Mouse (Mus musculus): ENCODE measurements around the gene Tmem86a.

Gene Tmem86a

GRCm38 (mm10) chr7:47080868-47081267, 30.5 kb downstream of the Tmem86a start:
- no peak for DNase-seq

DNA sequence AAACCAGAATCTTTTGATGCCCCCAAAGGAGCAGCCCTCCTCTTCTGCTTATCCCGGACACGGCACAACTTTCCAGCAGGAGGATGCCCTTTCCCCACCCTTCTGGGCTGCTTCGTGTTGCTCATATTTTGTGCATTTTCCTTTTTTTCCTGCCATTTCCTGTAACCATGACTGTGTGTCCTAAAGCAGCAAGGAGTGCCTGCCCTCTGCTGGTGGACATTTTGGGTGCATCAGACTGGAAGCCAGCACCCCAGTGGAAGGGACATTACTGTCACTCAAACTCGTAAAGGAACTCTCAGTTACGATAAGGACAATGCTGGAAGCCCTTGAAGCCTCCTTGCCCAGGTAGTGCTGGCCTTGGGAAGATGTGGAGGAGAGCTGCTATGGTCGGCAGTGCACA, 30.9 kb downstream of the Tmem86a start:
- peak; percentile 84 for DNase-seq

GRCm38 (mm10) chr7:47085075-47085474, 34.7 kb downstream of the Tmem86a start:
- no peak for DNase-seq

DNA sequence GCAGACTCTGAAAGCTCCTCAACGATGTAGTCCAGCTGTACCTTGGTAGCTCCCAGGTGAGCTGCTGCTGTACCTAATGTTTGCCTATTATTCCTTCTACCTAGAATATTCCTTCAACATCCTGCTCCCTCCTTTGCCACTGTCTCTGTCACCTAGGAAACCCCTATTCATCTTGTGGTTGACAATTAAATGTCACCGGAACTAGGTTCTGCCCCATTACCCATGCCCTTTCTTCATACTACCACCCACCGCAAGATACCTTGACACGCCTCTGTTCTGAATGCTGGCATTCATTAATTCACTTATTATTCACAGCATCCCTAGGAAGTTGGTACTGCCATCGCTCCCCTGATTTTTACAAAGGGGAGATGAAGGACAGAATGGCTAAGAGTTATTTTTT, 43.5 kb downstream of the Tmem86a start:
- DNase-seq: no peak

DNA sequence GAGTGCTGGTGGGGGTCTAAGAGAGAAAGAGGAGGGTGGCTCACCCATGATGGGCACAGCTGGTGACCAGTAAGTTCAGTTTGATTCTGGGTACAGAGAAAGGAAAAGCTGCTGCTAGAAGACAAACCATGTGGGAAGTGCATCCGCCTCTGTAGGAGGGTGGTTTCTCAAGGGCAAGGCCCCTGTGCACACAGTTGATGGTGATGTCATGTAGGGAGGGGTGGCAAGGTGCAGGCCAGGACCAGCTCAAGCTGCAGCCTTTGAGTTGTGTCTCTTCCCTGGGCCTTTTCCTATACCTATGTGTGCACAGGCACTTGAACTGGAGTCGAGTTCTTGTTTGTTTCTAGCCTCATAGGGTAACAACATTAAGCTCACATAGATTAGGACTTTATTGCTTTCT, 44.6 kb downstream of the Tmem86a start:
- DNase-seq: no peak

GRCm38 (mm10) chr7:47098044-47098443, 47.6 kb downstream of the Tmem86a start:
- DNase-seq: no peak

- DNase-seq: no peak
Measured at GRCm38 (mm10) chr7:47099306-47099705, 48.9 kb downstream of the Tmem86a start.

DNA sequence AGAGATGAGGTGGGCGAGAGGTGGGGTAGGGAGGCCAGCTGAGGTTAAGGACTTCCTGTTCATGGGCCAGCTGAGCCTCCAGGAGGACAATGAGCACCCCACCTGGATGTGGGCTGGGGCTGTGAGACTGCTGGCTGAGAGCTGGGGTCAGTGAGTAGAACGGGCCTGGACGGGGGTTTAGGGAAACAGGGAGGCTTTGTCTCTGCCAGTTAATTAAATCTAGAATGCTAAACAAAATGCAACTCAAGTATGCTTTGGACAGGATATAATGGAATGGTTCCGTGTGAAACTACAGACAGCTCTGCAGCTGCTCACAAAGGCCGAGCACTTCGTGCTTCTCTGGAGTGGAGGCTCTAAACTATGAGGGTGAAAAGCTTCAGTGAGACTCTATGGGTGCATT, 50.2 kb downstream of the Tmem86a start:
- DNase-seq: no peak

DNA sequence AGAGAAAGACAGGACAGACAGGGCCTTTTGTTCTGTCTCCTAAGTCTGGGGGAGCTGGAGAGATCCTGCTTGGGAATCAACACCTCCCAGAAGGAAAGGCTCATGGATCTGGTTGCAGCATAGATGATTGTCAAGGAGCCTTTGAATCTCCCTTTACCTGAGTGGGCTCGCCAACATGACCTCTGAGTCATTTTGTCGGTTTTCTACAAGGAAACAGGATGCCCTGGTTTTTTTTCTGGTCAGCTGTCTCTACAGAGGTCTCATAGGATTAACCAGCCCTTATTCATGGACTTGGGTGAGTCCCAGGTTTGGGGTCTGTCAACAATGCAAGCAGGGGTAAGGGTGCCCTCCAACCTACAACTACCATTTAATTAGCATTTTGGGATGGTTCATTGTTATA, 52.6 kb downstream of the Tmem86a start:
- DNase-seq: no peak

- DNase-seq: no peak
Measured at GRCm38 (mm10) chr7:47103671-47104414, 53.4 kb downstream of the Tmem86a start.
